Mouse (Mus musculus): ENCODE results near the gene Slc1a2.

DNA sequence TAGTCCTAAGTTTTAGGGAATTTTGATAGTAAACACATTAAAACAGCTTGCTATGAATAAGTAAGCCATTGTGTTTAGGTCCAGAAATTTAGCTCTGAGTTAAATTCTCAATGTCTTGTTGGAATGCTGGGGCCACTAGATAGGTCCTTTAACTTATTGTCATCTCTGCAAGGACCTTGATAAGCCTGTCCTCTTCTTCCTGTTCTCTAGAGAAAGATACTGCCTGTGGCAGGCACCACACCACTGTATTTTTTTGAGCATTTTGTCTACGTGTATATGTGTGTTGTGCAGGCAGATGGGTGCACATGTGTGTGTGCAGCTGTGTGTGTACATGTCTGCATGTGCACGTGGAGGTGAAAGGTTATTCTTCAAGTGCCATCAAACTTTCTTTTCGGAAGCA is 75.6 kb downstream of the Slc1a2 start:
- TF ChIP-seq CTCF (IDR thresholded peaks at IDR 0.05; ENCODE audit: low read depth, low read length) (no peak), POLR2A (IDR thresholded peaks at IDR 0.05; ENCODE audit: extremely low read depth, insufficient read depth, low read length) (no peak)

Data from liver, adult 2 months (tissue).